Mouse (Mus musculus): ENCODE measurements around the gene Pagr1a. TPM values are rescaled to one million over a fixed set of nuclear protein-coding genes. Genes with fewer than 3 reads are reported as not detected.

Pagr1a gene
- polyA plus RNA-seq, 1 experiment from 2014 or later = 8.7 TPM

DNA sequence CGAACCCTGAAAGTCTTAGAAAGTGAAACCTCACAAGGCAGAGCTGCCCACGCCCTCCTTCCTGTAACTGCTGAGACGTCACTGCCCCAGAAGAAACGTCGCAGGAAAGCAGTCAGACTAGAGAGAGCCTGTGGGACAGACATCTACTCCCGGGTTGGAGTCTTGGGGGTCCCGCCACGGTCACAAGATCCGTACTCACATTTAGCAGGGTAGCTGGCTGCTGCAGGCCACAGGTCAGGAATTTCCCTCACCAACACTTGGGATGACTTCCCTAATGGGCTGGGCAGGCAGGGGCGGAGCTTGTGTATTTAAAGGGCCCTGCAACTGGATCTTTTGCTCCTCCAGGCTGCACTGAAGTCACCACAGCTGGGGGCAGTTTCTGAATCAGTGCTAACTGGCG is 2.8 kb downstream of the Pagr1a start, which contains the start of gene Mvp:
Mvp (minus strand) TSS at position 302 of the 400 bp plus-strand sequence.
- WGBS = 16% methylated on average over 11 of the region's 11 CpGs
- ATAC-seq (ENCODE audit: low FRiP score, low TSS enrichment) (0 out of 2 replicates have a peak, but pooled peaks have one; percentile 28), DNase-seq (ENCODE audit: low spot score) (peak; percentile 81)
- TF ChIP-seq CTCF (IDR thresholded peaks at IDR 0.05; ENCODE audit: low read depth) = no peak
- TF ChIP-seq EP300 (optimal IDR thresholded peaks at IDR 0.05) = no peak
- no peaks in the 10 kb centered on the region for H3K27me3 ChIP-seq (ENCODE audit: control insufficient read depth, insufficient read depth, low read length)
- peak within 1 kb of the TSS; percentile 69 for H3K27ac ChIP-seq (replicated peaks)
- peak within 1 kb of the TSS; percentile 67 for H3K9ac ChIP-seq (ENCODE audit: low read length)
- H3K9me3 ChIP-seq (ENCODE audit: control insufficient read depth, low read length) = no peaks in the 10 kb centered on the region
- peaks cover 4% of the 10 kb centered on the region; the same call in 1 of the 2 replicates for H3K4me1 ChIP-seq (replicated peaks; ENCODE audit: control insufficient read depth, insufficient read depth)
- H3K36me3 ChIP-seq (ENCODE audit: control insufficient read depth, insufficient read depth, low read length) = no peaks in the 10 kb centered on the region
- H3K4me2 ChIP-seq (replicated peaks; ENCODE audit: low read depth) = peak within 1 kb of the TSS; percentile 64
- H3K4me3 ChIP-seq (ENCODE audit: low read depth, low read length) = peak within 1 kb of the TSS; percentile 55

GRCm38 (mm10) chr7:127013385-127013784 is 3.8 kb downstream of the Pagr1a start:
- WGBS = 90% methylated on average over 6 of the region's 6 CpGs
- TF ChIP-seq CTCF (IDR thresholded peaks at IDR 0.05; ENCODE audit: low read depth) (no peak), EP300 (optimal IDR thresholded peaks at IDR 0.05) (no peak)
- Histone ChIP-seq H3K4me2 (replicated peaks; ENCODE audit: low read depth) (peak overlapping the region; percentile 64), H3K27ac (replicated peaks) (peak overlapping the region; percentile 35; the same call in 1 of the 2 replicates), H3K27me3 (ENCODE audit: control insufficient read depth, insufficient read depth, low read length) (no peaks in the 10 kb centered on the region), H3K9me3 (ENCODE audit: control insufficient read depth, low read length) (no peaks in the 10 kb centered on the region), H3K4me3 (ENCODE audit: low read depth, low read length) (peak overlapping the region; percentile 55), H3K9ac (ENCODE audit: low read length) (no peak overlapping the region), H3K36me3 (ENCODE audit: control insufficient read depth, insufficient read depth, low read length) (no peaks in the 10 kb centered on the region), H3K4me1 (replicated peaks; ENCODE audit: control insufficient read depth, insufficient read depth) (0 out of 2 replicates have a peak, but pooled peaks cover 7% of the 10 kb centered on the region)
- no peak for ATAC-seq (ENCODE audit: low FRiP score, low TSS enrichment)
- no peak for DNase-seq (ENCODE audit: low spot score)

GRCm38 (mm10) chr7:127012845-127013244 is 4.3 kb downstream of the Pagr1a start:
- no peak overlapping the region for H3K4me2 ChIP-seq (replicated peaks; ENCODE audit: low read depth)
- H3K4me3 ChIP-seq (ENCODE audit: low read depth, low read length) = no peak overlapping the region
- 0 out of 2 replicates have a peak, but pooled peaks cover 10% of the 10 kb centered on the region for H3K4me1 ChIP-seq (replicated peaks; ENCODE audit: control insufficient read depth, insufficient read depth)
- DNase-seq (ENCODE audit: low spot score) = no peak
- no peaks in the 10 kb centered on the region for H3K36me3 ChIP-seq (ENCODE audit: control insufficient read depth, insufficient read depth, low read length)
- 93% methylated on average over 10 of the region's 10 CpGs for WGBS
- H3K9ac ChIP-seq (ENCODE audit: low read length) = no peak overlapping the region
- no peak for ATAC-seq (ENCODE audit: low FRiP score, low TSS enrichment)
- H3K27ac ChIP-seq (replicated peaks) = peak overlapping the region; percentile 35; the same call in 1 of the 2 replicates
- H3K9me3 ChIP-seq (ENCODE audit: control insufficient read depth, low read length) = no peaks in the 10 kb centered on the region
- TF ChIP-seq EP300 (optimal IDR thresholded peaks at IDR 0.05) = no peak
- TF ChIP-seq CTCF (IDR thresholded peaks at IDR 0.05; ENCODE audit: low read depth) = no peak
- H3K27me3 ChIP-seq (ENCODE audit: control insufficient read depth, insufficient read depth, low read length) = no peaks in the 10 kb centered on the region

DNA sequence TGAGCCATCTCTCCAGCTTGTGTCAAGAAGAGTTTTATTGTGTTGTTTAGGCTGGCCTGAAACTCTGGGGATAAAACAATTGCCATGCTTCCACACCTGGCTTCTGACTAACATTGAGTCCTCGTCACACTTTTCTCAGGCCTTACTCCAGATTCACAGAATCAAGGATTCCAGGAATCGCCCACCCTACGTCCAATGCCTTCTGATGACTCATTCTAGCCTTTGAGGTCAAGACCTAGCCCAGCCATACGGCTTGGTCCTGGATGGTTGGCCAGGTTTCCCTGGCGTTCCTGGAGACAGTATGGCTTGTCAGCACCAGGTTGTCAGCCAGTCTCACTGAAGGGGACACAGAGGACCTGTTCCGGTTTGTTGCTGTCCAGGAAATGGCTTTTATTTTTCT is 4.8 kb downstream of the Pagr1a start:
- TF ChIP-seq CTCF (IDR thresholded peaks at IDR 0.05; ENCODE audit: low read depth) = no peak
- no peak for TF ChIP-seq EP300 (optimal IDR thresholded peaks at IDR 0.05)
- no peak for ATAC-seq (ENCODE audit: low FRiP score, low TSS enrichment)

DNA sequence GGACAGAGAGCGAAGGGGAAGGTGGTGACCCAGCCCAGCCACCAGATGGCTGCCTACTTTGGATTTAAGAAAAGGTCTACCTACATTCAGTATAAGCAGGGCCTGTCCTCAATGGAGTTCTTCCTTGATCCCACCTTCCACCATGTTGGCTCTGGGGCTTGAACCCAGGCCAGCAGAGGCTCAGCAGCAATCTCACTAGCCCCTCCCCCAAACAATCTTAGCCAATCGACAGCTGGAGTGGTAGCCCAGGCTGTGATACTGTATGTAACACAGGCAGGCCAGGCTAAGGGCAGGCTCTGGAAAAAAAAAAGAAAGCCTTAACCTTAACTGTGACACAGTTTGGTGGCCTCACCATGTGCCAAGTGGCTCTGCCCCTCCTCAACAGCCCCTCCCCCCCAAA is 5.4 kb downstream of the Pagr1a start:
- no peak for ATAC-seq (ENCODE audit: low FRiP score, low TSS enrichment)
- Histone ChIP-seq H3K4me2 (replicated peaks; ENCODE audit: low read depth) (no peak overlapping the region), H3K27ac (replicated peaks) (no peak overlapping the region; the same call in 1 of the 2 replicates), H3K9me3 (ENCODE audit: control insufficient read depth, low read length) (no peaks in the 10 kb centered on the region), H3K36me3 (ENCODE audit: control insufficient read depth, insufficient read depth, low read length) (no peaks in the 10 kb centered on the region), H3K4me1 (replicated peaks; ENCODE audit: control insufficient read depth, insufficient read depth) (0 out of 2 replicates have a peak, but pooled peaks cover 10% of the 10 kb centered on the region), H3K9ac (ENCODE audit: low read length) (no peak overlapping the region), H3K27me3 (ENCODE audit: control insufficient read depth, insufficient read depth, low read length) (no peaks in the 10 kb centered on the region), H3K4me3 (ENCODE audit: low read depth, low read length) (no peak overlapping the region)
- no peak for DNase-seq (ENCODE audit: low spot score)
- WGBS = 66% methylated on average over 2 of the region's 2 CpGs
- no peak for TF ChIP-seq EP300 (optimal IDR thresholded peaks at IDR 0.05)

More for the DNA sequence above, 4.8 kb downstream of the Pagr1a start:
- H3K4me3 ChIP-seq (ENCODE audit: low read depth, low read length) = no peak overlapping the region
- H3K9ac ChIP-seq (ENCODE audit: low read length) = no peak overlapping the region
- H3K4me1 ChIP-seq (replicated peaks; ENCODE audit: control insufficient read depth, insufficient read depth) = 0 out of 2 replicates have a peak, but pooled peaks cover 10% of the 10 kb centered on the region
- H3K27ac ChIP-seq (replicated peaks) = no peak overlapping the region
- H3K9me3 ChIP-seq (ENCODE audit: control insufficient read depth, low read length) = no peaks in the 10 kb centered on the region
- H3K27me3 ChIP-seq (ENCODE audit: control insufficient read depth, insufficient read depth, low read length) = no peaks in the 10 kb centered on the region
- H3K36me3 ChIP-seq (ENCODE audit: control insufficient read depth, insufficient read depth, low read length) = no peaks in the 10 kb centered on the region
- no peak overlapping the region for H3K4me2 ChIP-seq (replicated peaks; ENCODE audit: low read depth)
- DNase-seq (ENCODE audit: low spot score) = no peak
- WGBS = 69% methylated on average over 6 of the region's 6 CpGs

DNA sequence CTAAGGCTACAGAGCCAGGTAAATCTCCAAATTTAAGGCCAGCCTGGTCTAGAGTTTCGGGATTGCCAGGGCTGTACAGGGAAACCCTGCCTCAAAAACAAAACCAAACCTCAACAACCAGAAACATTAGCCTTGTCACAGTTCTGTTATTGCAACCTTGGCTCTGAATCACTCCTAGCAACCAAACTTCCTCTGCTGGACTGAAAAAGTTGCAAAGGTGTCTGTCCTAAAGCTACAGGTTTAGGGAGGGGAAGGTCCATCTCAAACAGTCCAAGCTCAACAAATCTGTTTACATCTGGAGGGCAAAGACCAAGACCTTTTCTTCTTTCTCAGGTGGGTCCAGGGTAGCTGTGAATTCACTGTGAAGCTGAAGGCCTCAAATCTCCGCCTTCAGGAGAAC is 6.1 kb downstream of the Pagr1a start:
- no peak overlapping the region for H3K9ac ChIP-seq (ENCODE audit: low read length)
- WGBS = 88% methylated on average over 2 of the region's 2 CpGs
- H3K36me3 ChIP-seq (ENCODE audit: control insufficient read depth, insufficient read depth, low read length) = no peaks in the 10 kb centered on the region
- no peaks in the 10 kb centered on the region for H3K9me3 ChIP-seq (ENCODE audit: control insufficient read depth, low read length)
- DNase-seq (ENCODE audit: low spot score) = no peak
- no peaks in the 10 kb centered on the region for H3K27me3 ChIP-seq (ENCODE audit: control insufficient read depth, insufficient read depth, low read length)
- TF ChIP-seq CTCF (IDR thresholded peaks at IDR 0.05; ENCODE audit: low read depth) (no peak), EP300 (optimal IDR thresholded peaks at IDR 0.05) (no peak)
- ATAC-seq (ENCODE audit: low FRiP score, low TSS enrichment) = no peak
- H3K4me3 ChIP-seq (ENCODE audit: low read depth, low read length) = no peak overlapping the region
- H3K4me2 ChIP-seq (replicated peaks; ENCODE audit: low read depth) = no peak overlapping the region
- H3K4me1 ChIP-seq (replicated peaks; ENCODE audit: control insufficient read depth, insufficient read depth) = 0 out of 2 replicates have a peak, but pooled peaks cover 10% of the 10 kb centered on the region
- no peak overlapping the region; the same call in 1 of the 2 replicates for H3K27ac ChIP-seq (replicated peaks)
